Mouse (Mus musculus): ENCODE data around the gene Lgr4. TPM values are rescaled to one million over a fixed set of nuclear protein-coding genes. Genes with fewer than 3 reads are reported as not detected.

The Lgr4 gene
- total RNA-seq, 2 experiments from 2014 or later, result 21.0 TPM

GRCm38 (mm10) chr2:109921298-109922035, 4.0 kb downstream of the Lgr4 start:
- no peak for DNase-seq

- no peak for DNase-seq
Observed at GRCm38 (mm10) chr2:109922306-109922705, 4.9 kb downstream of the Lgr4 start.

DNA sequence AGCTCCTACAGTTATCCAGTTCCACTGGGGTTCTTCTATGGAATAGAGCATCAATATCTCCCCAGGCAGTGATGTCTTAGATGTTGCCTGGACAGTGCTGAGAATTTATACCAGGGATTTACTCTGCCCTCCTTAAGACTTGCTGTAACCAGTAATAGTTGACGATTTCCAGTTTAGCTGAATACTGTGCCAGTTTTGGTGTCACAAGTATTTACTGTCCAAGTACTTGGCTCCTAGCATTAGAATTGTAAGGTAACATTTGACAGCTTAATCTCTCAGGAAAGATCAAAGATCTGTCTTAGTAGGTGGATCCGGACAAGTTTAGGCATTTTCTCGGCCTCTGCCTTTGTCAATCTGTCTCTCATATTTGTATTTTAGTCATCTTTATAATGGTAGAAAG, 5.6 kb downstream of the Lgr4 start:
- no peak for DNase-seq

- DNase-seq, result no peak
Observed at GRCm38 (mm10) chr2:109923945-109924344, 6.5 kb downstream of the Lgr4 start.

- no peak for DNase-seq
Observed at GRCm38 (mm10) chr2:109926984-109927383, 9.5 kb downstream of the Lgr4 start.

DNA sequence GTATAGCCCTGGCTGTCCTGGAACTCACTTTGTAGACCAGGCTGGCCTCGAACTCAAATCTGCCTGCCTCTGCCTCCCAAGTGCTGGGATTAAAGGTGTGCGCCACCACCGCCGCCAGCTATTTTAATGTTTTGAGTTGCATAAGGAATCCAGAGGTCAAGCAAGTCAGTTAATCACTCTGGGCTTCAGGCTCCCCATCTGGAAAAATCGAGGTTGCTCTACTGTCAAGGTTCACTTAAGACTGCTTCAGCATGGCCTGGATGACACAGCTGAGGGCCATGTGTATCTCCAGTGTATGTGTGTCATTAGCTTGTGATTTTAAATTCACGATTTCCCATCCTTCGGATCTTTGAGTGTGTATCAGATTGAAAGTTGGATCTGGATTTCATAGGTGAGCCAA, 10.0 kb downstream of the Lgr4 start:
- DNase-seq, result no peak

DNA sequence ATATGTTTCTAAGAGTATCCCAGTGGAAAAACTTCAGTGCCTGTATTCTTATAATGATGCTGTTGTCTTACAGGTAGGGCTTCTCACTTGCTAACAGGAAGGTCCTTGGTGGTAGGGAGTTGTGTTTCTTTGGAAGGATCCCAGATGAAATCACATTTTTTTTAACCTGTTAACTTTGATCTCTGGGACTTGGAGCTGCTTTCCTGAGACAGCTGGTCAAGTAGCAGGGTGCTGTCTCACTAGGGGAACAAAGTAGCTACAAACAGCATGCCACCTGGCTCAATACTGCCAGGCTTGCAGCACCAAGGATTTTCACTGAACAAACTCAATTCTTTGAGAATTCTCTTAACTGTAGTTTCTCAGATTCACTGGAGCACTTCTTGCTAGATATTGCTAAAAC, 10.4 kb downstream of the Lgr4 start:
- DNase-seq, result no peak

DNA sequence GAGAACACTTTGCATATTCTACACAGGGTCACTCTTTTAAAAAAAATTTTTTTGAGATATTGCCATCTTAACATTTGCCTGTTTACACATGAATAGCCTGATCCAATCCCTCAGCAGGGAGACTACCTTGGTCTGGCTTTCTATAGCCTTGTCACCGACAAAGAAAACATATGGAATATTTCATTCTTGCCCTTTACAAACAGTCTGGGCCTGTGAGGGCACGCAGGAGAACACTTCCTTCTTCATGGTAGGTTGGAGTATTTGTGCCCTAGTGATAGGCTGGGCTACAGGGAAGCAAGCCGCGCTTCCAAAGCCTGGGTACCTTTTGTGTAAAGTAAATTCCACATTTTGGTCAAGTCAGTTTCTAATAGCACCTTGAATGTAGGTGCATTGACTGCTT, 11.3 kb downstream of the Lgr4 start:
- DNase-seq, result no peak

- no peak for DNase-seq
Observed at GRCm38 (mm10) chr2:109929256-109929655, 11.8 kb downstream of the Lgr4 start.

DNA sequence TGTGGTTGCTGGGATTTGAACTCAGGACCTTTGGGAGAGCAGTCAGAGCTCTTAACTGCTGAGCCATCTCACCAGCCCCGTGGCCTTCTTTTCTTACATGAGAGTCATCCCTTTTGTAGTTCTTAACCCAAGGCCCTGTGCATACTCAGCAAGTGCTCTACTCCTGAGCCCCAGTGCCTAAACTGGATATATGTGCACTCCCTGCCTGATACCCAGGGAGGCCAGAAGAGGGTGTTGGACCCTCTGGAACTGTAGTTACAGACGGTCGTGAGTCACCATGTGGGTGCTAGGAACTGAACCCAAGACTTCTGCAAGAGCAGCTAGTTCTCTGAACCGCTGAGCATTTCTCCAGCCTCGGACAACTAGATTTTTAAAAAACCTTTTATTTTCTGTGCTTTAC, 12.9 kb downstream of the Lgr4 start:
- no peak for DNase-seq

GRCm38 (mm10) chr2:109930771-109931170, 13.3 kb downstream of the Lgr4 start:
- no peak for DNase-seq

DNA sequence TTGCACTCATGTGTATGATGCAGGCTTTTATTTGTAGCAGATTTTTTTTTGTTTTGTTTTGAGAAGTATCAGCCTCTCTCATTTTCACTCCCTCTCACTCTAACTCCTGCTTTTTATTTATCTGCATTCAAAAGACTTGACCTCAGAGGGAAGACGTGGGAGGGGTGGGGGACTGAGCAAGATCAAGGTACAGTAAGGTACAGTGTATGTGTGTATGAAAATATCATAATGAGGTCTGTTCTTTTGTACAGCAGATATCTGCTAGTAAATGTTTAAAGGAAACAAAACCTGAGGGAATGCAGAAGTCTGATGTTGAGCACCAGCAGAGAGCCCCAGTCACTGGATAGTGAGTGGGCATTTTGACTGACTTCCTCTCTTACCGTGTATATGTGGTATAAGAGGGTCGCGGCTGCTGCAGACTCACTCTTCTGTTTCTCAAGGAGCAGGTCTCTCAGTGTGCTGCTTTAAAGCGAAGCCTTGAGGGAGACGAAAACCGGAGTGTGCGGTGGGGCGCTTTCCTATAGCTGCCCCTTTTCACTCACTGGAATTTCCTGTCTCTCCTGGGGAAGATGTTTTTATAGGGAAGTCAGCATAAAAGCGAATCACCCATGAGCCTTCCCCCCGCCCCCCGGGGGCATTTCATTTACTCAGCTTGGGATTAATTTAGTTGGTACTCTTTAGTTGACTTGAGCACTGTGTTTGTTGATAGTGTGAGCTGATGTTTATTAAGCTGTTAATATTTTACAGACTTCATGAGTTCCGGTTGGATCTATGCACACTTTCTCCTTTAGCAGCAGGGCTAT, 14.7 kb downstream of the Lgr4 start:
- no peak for DNase-seq

DNA sequence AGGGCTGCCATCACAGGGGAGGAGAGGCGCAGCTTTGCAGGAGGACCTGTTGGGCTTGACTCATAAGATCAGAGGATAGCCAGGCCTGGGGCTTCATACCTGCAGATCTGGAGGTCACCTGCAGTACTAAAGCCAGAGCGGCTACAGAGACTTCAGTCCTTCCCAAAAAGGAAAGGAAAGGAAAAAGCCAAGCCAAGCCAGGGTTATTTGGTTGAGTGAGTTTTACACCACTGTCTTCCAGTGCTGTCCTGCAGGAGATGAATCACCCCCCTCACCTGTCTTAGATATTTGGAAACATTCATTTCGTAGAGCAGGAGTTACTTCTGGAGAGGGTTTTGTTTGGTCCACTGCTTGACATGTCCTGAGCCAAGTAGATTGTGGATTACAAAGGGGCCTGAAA, 15.7 kb downstream of the Lgr4 start:
- DNase-seq, result no peak

DNA sequence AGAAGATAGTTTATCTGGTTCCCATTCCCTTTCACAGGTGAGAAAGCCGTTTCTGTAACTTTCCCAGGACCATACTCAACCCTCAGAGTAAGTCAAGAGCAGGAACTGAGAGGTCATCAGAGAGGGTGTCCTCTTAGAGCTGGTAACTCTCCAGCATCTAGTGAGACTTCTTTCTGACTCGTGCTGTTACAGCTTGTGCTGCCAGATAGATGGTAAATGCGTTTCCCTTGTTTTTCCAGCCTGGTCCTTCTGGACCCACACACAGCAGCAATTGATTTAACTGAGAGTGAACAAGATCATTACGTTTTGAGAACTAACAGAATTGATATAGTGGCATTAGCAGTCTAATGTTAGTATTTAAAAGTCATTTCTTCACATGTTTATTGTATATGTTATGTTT, 16.6 kb downstream of the Lgr4 start:
- no peak for DNase-seq

- no peak for DNase-seq
Observed at GRCm38 (mm10) chr2:109935194-109935593, 17.7 kb downstream of the Lgr4 start.

DNA sequence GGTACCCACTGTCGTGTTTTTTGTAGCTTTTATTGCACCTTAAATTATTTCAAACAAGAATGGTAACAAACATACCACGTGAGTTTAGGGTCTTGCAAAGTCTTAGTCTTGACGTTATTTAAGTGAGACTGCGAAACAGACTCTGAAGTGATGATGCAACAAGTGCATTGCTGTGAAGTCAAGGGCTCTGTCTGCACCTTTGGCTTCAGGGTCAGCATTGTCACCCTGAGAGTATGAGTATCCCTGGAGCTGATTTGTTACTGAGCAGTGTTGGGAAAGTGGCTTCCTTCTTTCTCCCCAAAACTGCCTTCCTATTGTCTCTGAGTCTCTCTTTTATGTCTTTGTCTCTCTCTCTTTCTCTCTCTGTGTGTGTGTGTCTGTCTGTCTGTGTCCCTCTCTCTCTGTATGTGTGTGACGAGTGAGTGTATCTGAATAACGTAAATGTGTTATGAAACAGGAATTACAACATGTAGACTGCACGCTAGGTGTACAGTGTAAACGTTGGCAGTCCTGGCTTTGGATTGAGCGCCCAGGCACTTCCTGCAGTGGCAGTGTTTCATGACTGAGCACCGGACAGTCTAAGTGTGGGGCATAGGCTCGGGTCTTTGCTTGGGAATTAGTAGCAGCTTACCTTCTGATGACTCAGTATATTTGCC, 18.4 kb downstream of the Lgr4 start:
- no peak for DNase-seq

GRCm38 (mm10) chr2:109936410-109936755, 18.9 kb downstream of the Lgr4 start:
- no peak for DNase-seq

DNA sequence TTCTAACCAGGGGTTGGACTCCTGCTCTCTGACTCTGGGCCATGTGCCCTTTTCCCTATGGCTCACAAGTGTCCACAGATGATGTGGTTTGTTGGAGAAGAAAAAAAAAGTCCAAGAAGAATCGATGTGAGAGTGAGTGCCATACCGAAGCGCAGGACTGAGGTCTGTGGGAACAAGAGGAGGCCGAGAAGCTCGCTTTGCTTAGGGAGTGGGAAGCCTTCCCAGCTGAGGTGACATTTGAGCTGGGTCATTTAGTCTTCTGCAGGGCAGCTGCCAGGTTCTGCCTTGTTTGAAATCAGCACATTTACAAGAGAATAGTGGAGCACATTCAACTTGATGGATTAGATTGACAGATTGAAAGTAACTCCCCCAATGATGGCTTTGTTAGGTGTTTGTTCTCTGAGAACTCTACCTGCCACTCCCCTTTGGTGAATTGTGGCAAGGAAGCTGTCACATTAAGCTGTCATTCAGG, 24.6 kb downstream of the Lgr4 start:
- DNase-seq, result peak; percentile 32

- no peak for DNase-seq
Observed at GRCm38 (mm10) chr2:109942810-109943570, 25.5 kb downstream of the Lgr4 start.

DNA sequence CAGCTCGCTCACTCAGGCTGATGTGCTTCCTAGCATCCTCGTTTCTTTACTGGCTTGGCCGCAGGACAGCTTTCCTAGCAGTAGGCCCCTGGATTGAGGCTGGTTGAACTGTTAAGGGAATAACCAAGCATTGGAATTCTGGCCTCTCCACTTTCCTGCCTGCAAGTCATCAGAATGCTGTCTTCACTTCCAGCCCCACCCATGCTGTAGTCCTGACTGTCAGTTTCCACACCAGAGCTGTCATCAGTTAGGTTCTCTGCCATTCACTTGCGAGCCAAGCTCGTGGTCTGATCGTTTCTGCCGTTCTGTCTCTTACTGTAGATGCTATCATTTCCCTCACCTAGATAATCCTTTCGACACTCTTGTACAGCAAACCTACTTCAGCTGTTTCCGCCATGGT, 27.5 kb downstream of the Lgr4 start:
- DNase-seq, result no peak

DNA sequence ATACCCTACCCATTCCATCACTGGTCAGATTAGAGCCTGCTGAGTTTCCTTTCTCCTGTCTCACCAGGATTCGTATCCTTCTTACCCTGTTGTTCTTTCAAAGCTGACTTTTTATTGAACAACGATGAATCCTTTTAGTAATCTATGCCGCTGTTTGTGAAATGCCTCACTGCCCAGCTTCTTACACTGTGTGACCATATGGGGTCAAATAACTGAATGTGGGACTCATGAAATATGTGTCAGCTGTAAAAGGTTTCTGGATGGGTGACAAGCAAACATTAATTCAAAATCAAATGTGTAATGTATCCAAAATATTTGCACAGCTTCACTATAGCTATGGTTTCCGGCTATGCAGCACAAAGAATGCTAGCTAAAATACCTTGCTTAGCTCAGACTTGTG, 28.1 kb downstream of the Lgr4 start:
- DNase-seq, result no peak

DNA sequence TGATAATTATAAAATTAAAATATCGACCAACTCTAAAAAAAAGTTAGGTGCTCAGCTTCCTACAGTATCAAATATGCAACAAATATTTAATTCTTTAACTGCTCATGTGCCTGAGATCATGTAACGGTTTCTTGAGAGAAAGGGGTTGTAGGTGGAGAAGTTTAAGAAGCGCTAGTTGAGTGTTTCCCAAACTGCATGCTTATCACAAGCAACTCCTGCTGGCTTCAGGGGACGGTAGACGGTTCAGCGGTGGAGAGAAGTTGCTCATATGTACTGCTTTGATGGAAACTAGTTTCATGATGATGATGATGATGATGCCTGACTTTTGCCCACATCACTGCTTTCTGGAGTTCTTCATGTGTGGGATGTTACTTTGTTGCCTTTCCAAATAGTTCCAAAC, 29.0 kb downstream of the Lgr4 start:
- DNase-seq, result no peak

DNA sequence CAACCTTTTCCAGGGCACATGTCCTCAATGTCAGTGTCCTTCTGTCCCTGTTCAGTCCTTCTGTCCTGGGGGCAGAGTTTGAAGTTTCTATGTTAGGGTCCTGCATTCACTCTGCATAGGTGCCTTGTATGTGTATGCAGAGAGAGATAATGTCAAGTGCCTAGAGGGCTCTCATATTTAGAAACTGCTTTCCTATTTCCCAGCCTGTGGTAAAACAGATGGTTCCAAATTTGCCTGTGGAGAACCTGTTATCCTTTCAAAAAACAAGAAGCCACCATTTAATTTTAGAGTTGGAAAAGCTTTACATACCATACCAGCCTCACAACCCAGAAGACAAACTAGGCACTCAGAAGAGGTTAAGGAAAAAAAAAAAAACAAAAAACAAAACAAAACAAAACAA, 32.1 kb downstream of the Lgr4 start:
- DNase-seq, result no peak
